ENCODE assay signal across 8 mouse cellular contexts in the genomic region with DNA sequence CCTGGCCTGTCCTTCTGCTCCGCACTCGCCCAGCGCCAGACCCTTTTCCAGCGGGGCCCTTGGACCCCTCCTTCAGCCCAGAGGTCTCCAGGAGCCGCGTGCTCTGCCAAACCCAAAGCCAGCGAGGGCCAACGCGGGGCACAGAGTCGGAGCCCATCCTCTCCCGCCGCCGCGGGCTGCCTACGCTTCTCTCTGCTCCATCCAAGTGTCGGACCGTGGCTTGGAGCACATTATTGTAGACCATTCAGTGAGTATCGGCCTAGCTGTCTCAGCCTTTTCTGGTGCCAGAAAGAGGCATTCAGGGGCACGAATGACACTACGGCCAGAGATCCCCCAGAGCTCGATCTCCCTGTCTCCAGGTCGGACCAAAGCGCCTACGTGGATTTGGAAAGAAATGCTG. TPM values are rescaled to one million over a fixed set of nuclear protein-coding genes. Genes with fewer than 3 reads are reported as not detected.
DNase-seq lines count a peak whose midpoint lies in the region; ATAC-seq and TF ChIP-seq lines count a peak whose summit lies in the region.

No protein-coding gene starts in this region.

- no peaks in the 10 kb centered on the region for H3K9me3 ChIP-seq in kidney, embryonic 14.5 days (ENCODE audit: control insufficient read depth, low read length)
- H3K9me3 ChIP-seq in hindbrain, embryonic 10.5 days: no peaks in the 10 kb centered on the region
- H3K9me3 ChIP-seq in midbrain, embryonic 13.5 days: no peaks in the 10 kb centered on the region

- WGBS in kidney, embryonic 14.5 days: under 1% methylated on average over 24 of the region's 24 CpGs
- WGBS in hindbrain, embryonic 10.5 days: 1% methylated on average over 24 of the region's 24 CpGs
- under 1% methylated on average over 24 of the region's 24 CpGs for WGBS in midbrain, embryonic 13.5 days

- H3K9ac ChIP-seq in kidney, embryonic 14.5 days (ENCODE audit: low read depth, low read length): peak overlapping the region; percentile 45; the same call in 1 of the 2 replicates
- H3K9ac ChIP-seq in midbrain, embryonic 13.5 days (replicated peaks): peak overlapping the region; percentile 92

- no peak for TF ChIP-seq CTCF in cortical plate, adult 2 months (IDR thresholded peaks at IDR 0.05; ENCODE audit: extremely low read depth, insufficient read depth, low read length)

- H3K4me1 ChIP-seq in kidney, embryonic 14.5 days (ENCODE audit: control insufficient read depth, insufficient read depth, low read length): no peaks in the 10 kb centered on the region
- peaks cover 12% of the 10 kb centered on the region for H3K4me1 ChIP-seq in cortical plate, adult 2 months (ENCODE audit: control insufficient read depth, insufficient read depth, low read length)
- peaks cover 88% of the 10 kb centered on the region for H3K4me1 ChIP-seq in hindbrain, embryonic 10.5 days (replicated peaks)
- H3K4me1 ChIP-seq in midbrain, embryonic 13.5 days (replicated peaks): peaks cover 68% of the 10 kb centered on the region

- H3K36me3 ChIP-seq in kidney, embryonic 14.5 days (ENCODE audit: control insufficient read depth, insufficient read depth, low read length): no peaks in the 10 kb centered on the region
- H3K36me3 ChIP-seq in hindbrain, embryonic 10.5 days: 0 out of 2 replicates have a peak, but pooled peaks cover 9% of the 10 kb centered on the region
- H3K36me3 ChIP-seq in midbrain, embryonic 13.5 days: no peaks in the 10 kb centered on the region

- no peak overlapping the region for H3K27ac ChIP-seq in kidney, embryonic 14.5 days (ENCODE audit: low read depth, low read length)
- peak overlapping the region; percentile 94 for H3K27ac ChIP-seq in cortical plate, adult 2 months (ENCODE audit: insufficient read depth, low read length)
- peak overlapping the region; percentile 89 for H3K27ac ChIP-seq in hindbrain, embryonic 10.5 days
- H3K27ac ChIP-seq in midbrain, embryonic 13.5 days: peak overlapping the region; percentile 88

- no peak for TF ChIP-seq POLR2A in cortical plate, adult 2 months (IDR thresholded peaks at IDR 0.05; ENCODE audit: extremely low read depth, insufficient read depth, low read length)

- DNase-seq in kidney, adult 18-20 months: no peak
- DNase-seq in hindbrain, embryonic 10.5 days (ENCODE audit: low spot score): no peak
- DNase-seq in spleen, adult 12 weeks (ENCODE audit: low spot score): no peak
- DNase-seq in T-cell, adult 2 months (ENCODE audit: low spot score): no peak
- DNase-seq in thymus, adult 18-20 months: no peak

- peak overlapping the region; percentile 92 for H3K4me2 ChIP-seq in kidney, embryonic 14.5 days (replicated peaks; ENCODE audit: low read depth, low read length)
- peak overlapping the region; percentile 91 for H3K4me2 ChIP-seq in midbrain, embryonic 13.5 days (replicated peaks)

- ATAC-seq in kidney, embryonic 14.5 days (ENCODE audit: low FRiP score, low TSS enrichment): no peak
- ATAC-seq in midbrain, embryonic 13.5 days: no peak

- peak overlapping the region; percentile 52 for H3K4me3 ChIP-seq in kidney, embryonic 14.5 days (ENCODE audit: low read length)
- peak overlapping the region; percentile 93 for H3K4me3 ChIP-seq in cortical plate, adult 2 months (ENCODE audit: insufficient read depth, low read length)
- H3K4me3 ChIP-seq in hindbrain, embryonic 10.5 days: peak overlapping the region; percentile 71
- H3K4me3 ChIP-seq in midbrain, embryonic 13.5 days (replicated peaks): peak overlapping the region; percentile 81

- peaks cover 33% of the 10 kb centered on the region for H3K27me3 ChIP-seq in kidney, embryonic 14.5 days (ENCODE audit: control insufficient read depth, insufficient read depth, low read length)
- peaks cover 78% of the 10 kb centered on the region for H3K27me3 ChIP-seq in hindbrain, embryonic 10.5 days (ENCODE audit: insufficient read depth, poor library complexity, severe bottlenecking)
- H3K27me3 ChIP-seq in midbrain, embryonic 13.5 days: peaks cover 6% of the 10 kb centered on the region

RNA-seq across cellular contexts. Expression of a gene that starts 0.6 kb away (rescaled TPM):
- 2.1 and 2.3 TPM in 2 replicates for polyA plus RNA-seq in kidney, embryonic 14.5 days (2014; fragmentation: Nextera tagmentation; extraction: Ambion mirVana)
- 84.4 and 87.0 TPM in 2 replicates for polyA plus RNA-seq in cortical plate, adult 2 months (2012; rRNA removed)
- polyA plus RNA-seq in hindbrain, embryonic 10.5 days (2016; fragmentation: Nextera tagmentation; extraction: Ambion mirVana): 31.4 and 32.4 TPM in 2 replicates
- 31.3 and 33.5 TPM in 2 replicates for polyA plus RNA-seq in midbrain, embryonic 13.5 days (2015; fragmentation: Nextera tagmentation; extraction: Ambion mirVana)
